Mouse (Mus musculus): ENCODE measurements around the gene Plekhg6. TPM values are rescaled to one million over a fixed set of nuclear protein-coding genes. Genes with fewer than 3 reads are reported as not detected.

Gene Plekhg6
- polyA plus RNA-seq, 1 experiment from 2014 or later: 0.23 TPM

GRCm38 (mm10) chr6:125420458-125421063 lies 40.0 kb upstream of the Plekhg6 start:
- Histone ChIP-seq H3K9me3 (ENCODE audit: control insufficient read depth, low read length) (no peaks in the 10 kb centered on the region), H3K4me1 (replicated peaks; ENCODE audit: control insufficient read depth, insufficient read depth, low read length) (no peaks in the 10 kb centered on the region), H3K9ac (no peak overlapping the region), H3K36me3 (replicated peaks; ENCODE audit: control insufficient read depth, insufficient read depth) (no peaks in the 10 kb centered on the region), H3K4me3 (replicated peaks; ENCODE audit: low read length) (no peak overlapping the region), H3K27me3 (ENCODE audit: control insufficient read depth, insufficient read depth, low read length) (no peaks in the 10 kb centered on the region), H3K27ac (no peak overlapping the region), H3K4me2 (replicated peaks) (no peak overlapping the region)
- ATAC-seq (ENCODE audit: low FRiP score): no peak
- no peak for DNase-seq (ENCODE audit: low spot score)
- 75% methylated on average over 16 of the region's 16 CpGs for WGBS

DNA sequence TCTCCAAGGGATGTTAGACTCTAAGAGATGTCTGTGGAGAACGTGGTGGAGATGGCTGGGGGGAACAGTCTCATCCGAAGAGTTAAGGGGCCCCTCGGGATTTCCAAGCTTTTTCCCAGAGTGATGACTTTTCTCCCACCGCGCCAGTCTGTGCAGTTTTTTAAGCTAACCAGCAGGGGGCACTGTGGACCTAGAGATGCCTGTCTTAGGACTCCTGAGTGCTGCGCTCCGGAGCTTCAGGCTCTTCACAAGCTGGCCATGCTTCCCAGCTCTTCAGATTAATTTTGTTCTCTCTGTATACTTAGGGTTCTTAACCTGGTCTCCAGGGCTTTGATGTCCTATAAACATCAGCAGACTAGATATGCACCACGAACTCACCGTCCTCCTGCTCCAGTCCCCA lies 38.2 kb upstream of the Plekhg6 start:
- Histone ChIP-seq H3K4me2 (replicated peaks) (no peak overlapping the region), H3K9ac (no peak overlapping the region), H3K36me3 (replicated peaks; ENCODE audit: control insufficient read depth, insufficient read depth) (no peaks in the 10 kb centered on the region), H3K4me3 (replicated peaks; ENCODE audit: low read length) (no peak overlapping the region), H3K27me3 (ENCODE audit: control insufficient read depth, insufficient read depth, low read length) (no peaks in the 10 kb centered on the region), H3K27ac (no peak overlapping the region), H3K4me1 (replicated peaks; ENCODE audit: control insufficient read depth, insufficient read depth, low read length) (no peaks in the 10 kb centered on the region), H3K9me3 (ENCODE audit: control insufficient read depth, low read length) (no peaks in the 10 kb centered on the region)
- WGBS: 14% methylated on average over 9 of the region's 9 CpGs
- DNase-seq (ENCODE audit: low spot score) (peak; percentile 88), ATAC-seq (ENCODE audit: low FRiP score) (peak; percentile 79)

- no peak for ATAC-seq (ENCODE audit: low FRiP score)
- H3K27ac ChIP-seq: no peak overlapping the region
- no peaks in the 10 kb centered on the region for H3K9me3 ChIP-seq (ENCODE audit: control insufficient read depth, low read length)
- WGBS: 81% methylated on average over 9 of the region's 9 CpGs
- H3K9ac ChIP-seq: no peak overlapping the region
- H3K4me2 ChIP-seq (replicated peaks): no peak overlapping the region
- no peaks in the 10 kb centered on the region for H3K36me3 ChIP-seq (replicated peaks; ENCODE audit: control insufficient read depth, insufficient read depth)
- H3K27me3 ChIP-seq (ENCODE audit: control insufficient read depth, insufficient read depth, low read length): no peaks in the 10 kb centered on the region
- H3K4me1 ChIP-seq (replicated peaks; ENCODE audit: control insufficient read depth, insufficient read depth, low read length): no peaks in the 10 kb centered on the region
- DNase-seq (ENCODE audit: low spot score): no peak
- no peak overlapping the region for H3K4me3 ChIP-seq (replicated peaks; ENCODE audit: low read length)
These were observed 32.7 kb upstream of the Plekhg6 start for GRCm38 (mm10) chr6:125413326-125413725.

DNA sequence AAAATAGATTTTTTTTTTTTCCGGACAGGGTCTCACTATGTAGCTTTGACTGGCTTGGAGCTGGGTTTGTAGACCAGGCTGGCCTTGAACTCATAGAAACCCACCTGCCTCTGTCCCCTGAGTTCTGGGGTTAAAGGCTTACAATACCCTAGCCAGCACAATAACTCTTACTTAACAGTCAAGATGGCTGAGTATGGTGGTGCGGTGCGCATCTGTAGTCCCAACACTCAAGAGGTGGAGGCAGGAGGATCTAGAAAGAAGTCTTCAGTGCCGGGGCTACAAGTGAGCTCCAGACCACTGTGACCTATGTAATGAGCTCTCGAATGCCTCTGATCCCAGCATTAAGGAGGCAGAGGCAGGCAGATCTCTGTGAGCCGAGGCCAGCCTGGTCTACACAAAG lies 31.1 kb upstream of the Plekhg6 start:
- 97% methylated on average over 6 of the region's 6 CpGs for WGBS
- Histone ChIP-seq H3K27me3 (ENCODE audit: control insufficient read depth, insufficient read depth, low read length) (no peaks in the 10 kb centered on the region), H3K4me2 (replicated peaks) (no peak overlapping the region), H3K9me3 (ENCODE audit: control insufficient read depth, low read length) (no peaks in the 10 kb centered on the region), H3K4me3 (replicated peaks; ENCODE audit: low read length) (no peak overlapping the region), H3K36me3 (replicated peaks; ENCODE audit: control insufficient read depth, insufficient read depth) (no peaks in the 10 kb centered on the region), H3K4me1 (replicated peaks; ENCODE audit: control insufficient read depth, insufficient read depth, low read length) (no peaks in the 10 kb centered on the region), H3K27ac (no peak overlapping the region), H3K9ac (no peak overlapping the region)
- DNase-seq (ENCODE audit: low spot score) (no peak), ATAC-seq (ENCODE audit: low FRiP score) (no peak)

- Histone ChIP-seq H3K9me3 (ENCODE audit: control insufficient read depth, low read length) (no peaks in the 10 kb centered on the region), H3K4me3 (replicated peaks; ENCODE audit: low read length) (no peak overlapping the region), H3K4me1 (replicated peaks; ENCODE audit: control insufficient read depth, insufficient read depth, low read length) (no peaks in the 10 kb centered on the region), H3K27ac (no peak overlapping the region), H3K27me3 (ENCODE audit: control insufficient read depth, insufficient read depth, low read length) (no peaks in the 10 kb centered on the region), H3K4me2 (replicated peaks) (no peak overlapping the region), H3K9ac (no peak overlapping the region), H3K36me3 (replicated peaks; ENCODE audit: control insufficient read depth, insufficient read depth) (no peaks in the 10 kb centered on the region)
- WGBS: 60% methylated on average over 8 of the region's 8 CpGs
- ATAC-seq (ENCODE audit: low FRiP score) (no peak), DNase-seq (ENCODE audit: low spot score) (no peak)
These were observed 30.5 kb upstream of the Plekhg6 start for GRCm38 (mm10) chr6:125410995-125411547.

- H3K36me3 ChIP-seq (replicated peaks; ENCODE audit: control insufficient read depth, insufficient read depth): no peaks in the 10 kb centered on the region
- WGBS: 73% methylated on average over 11 of the region's 11 CpGs
- no peak for ATAC-seq (ENCODE audit: low FRiP score)
These were observed 30.0 kb upstream of the Plekhg6 start for GRCm38 (mm10) chr6:125410551-125410950.

GRCm38 (mm10) chr6:125407657-125408056 lies 27.1 kb upstream of the Plekhg6 start:
- no peaks in the 10 kb centered on the region for H3K9me3 ChIP-seq (ENCODE audit: control insufficient read depth, low read length)
- ATAC-seq (ENCODE audit: low FRiP score): no peak
- H3K27ac ChIP-seq: no peak overlapping the region
- no peak overlapping the region for H3K4me3 ChIP-seq (replicated peaks; ENCODE audit: low read length)
- H3K36me3 ChIP-seq (replicated peaks; ENCODE audit: control insufficient read depth, insufficient read depth): no peaks in the 10 kb centered on the region
- no peak for DNase-seq (ENCODE audit: low spot score)
- no peaks in the 10 kb centered on the region for H3K4me1 ChIP-seq (replicated peaks; ENCODE audit: control insufficient read depth, insufficient read depth, low read length)
- H3K4me2 ChIP-seq (replicated peaks): no peak overlapping the region
- H3K9ac ChIP-seq: no peak overlapping the region
- H3K27me3 ChIP-seq (ENCODE audit: control insufficient read depth, insufficient read depth, low read length): no peaks in the 10 kb centered on the region
- WGBS: 94% methylated on average over 10 of the region's 10 CpGs

More at GRCm38 (mm10) chr6:125410551-125410950, 30.0 kb upstream of the Plekhg6 start:
- Histone ChIP-seq H3K9me3 (ENCODE audit: control insufficient read depth, low read length) (no peaks in the 10 kb centered on the region), H3K4me1 (replicated peaks; ENCODE audit: control insufficient read depth, insufficient read depth, low read length) (no peaks in the 10 kb centered on the region), H3K27me3 (ENCODE audit: control insufficient read depth, insufficient read depth, low read length) (no peaks in the 10 kb centered on the region), H3K4me3 (replicated peaks; ENCODE audit: low read length) (no peak overlapping the region), H3K9ac (no peak overlapping the region), H3K27ac (no peak overlapping the region), H3K4me2 (replicated peaks) (no peak overlapping the region)
- DNase-seq (ENCODE audit: low spot score): no peak

- H3K9ac ChIP-seq: no peak overlapping the region
- H3K36me3 ChIP-seq (replicated peaks; ENCODE audit: control insufficient read depth, insufficient read depth): no peaks in the 10 kb centered on the region
- H3K27me3 ChIP-seq (ENCODE audit: control insufficient read depth, insufficient read depth, low read length): no peaks in the 10 kb centered on the region
- H3K4me2 ChIP-seq (replicated peaks): no peak overlapping the region
- DNase-seq (ENCODE audit: low spot score) (no peak), ATAC-seq (ENCODE audit: low FRiP score) (no peak)
- H3K4me3 ChIP-seq (replicated peaks; ENCODE audit: low read length): no peak overlapping the region
- no peak overlapping the region for H3K27ac ChIP-seq
- WGBS: 87% methylated on average over 7 of the region's 7 CpGs
- H3K9me3 ChIP-seq (ENCODE audit: control insufficient read depth, low read length): no peaks in the 10 kb centered on the region
- H3K4me1 ChIP-seq (replicated peaks; ENCODE audit: control insufficient read depth, insufficient read depth, low read length): no peaks in the 10 kb centered on the region
These were observed 26.6 kb upstream of the Plekhg6 start for GRCm38 (mm10) chr6:125407224-125407623.

- no peaks in the 10 kb centered on the region for H3K4me1 ChIP-seq (replicated peaks; ENCODE audit: control insufficient read depth, insufficient read depth, low read length)
- no peaks in the 10 kb centered on the region for H3K27me3 ChIP-seq (ENCODE audit: control insufficient read depth, insufficient read depth, low read length)
- H3K4me2 ChIP-seq (replicated peaks): no peak overlapping the region
- 61% methylated on average over 14 of the region's 14 CpGs for WGBS
- H3K27ac ChIP-seq: no peak overlapping the region
- no peak for ATAC-seq (ENCODE audit: low FRiP score)
- H3K36me3 ChIP-seq (replicated peaks; ENCODE audit: control insufficient read depth, insufficient read depth): no peaks in the 10 kb centered on the region
- no peak overlapping the region for H3K4me3 ChIP-seq (replicated peaks; ENCODE audit: low read length)
- DNase-seq (ENCODE audit: low spot score): no peak
- no peaks in the 10 kb centered on the region for H3K9me3 ChIP-seq (ENCODE audit: control insufficient read depth, low read length)
- H3K9ac ChIP-seq: no peak overlapping the region
These were observed 25.1 kb upstream of the Plekhg6 start for GRCm38 (mm10) chr6:125405461-125406382.
